Mouse (Mus musculus) kidney, adult 2 months (tissue): Measurements from ENCODE around the gene Gch1.

Source experiments
- CTCF ChIP-seq: fragments of 200-500 bp; conservative IDR thresholded peaks from 2 replicates; pipeline ENCODE4 v1.5.1; 2011; ENCODE audit warnings: low read depth, mild to moderate bottlenecking, control low read depth, low read length, moderate library complexity, mixed read lengths; ENCODE audit not compliant: insufficient read depth, insufficient read length
- POLR2A ChIP-seq: fragments of 200-500 bp; IDR thresholded peaks from one replicate; pipeline ENCODE4 v1.6.1; 2011; ENCODE audit warnings: low read depth, low read length, control low read depth

GRCm38 (mm10) chr14:47169677-47170410, 19.4 kb downstream of the Gch1 start:
- TF ChIP-seq POLR2A (no peak), CTCF (no peak)
